Mouse (Mus musculus) E14TG2a.4 (cell line): ENCODE measurements at regions not wholly inside any gene's neighbourhood (a gene's known extent, or its start where the extent isn't known, plus 50 kb on each side); places are given as distances from the start of the nearest gene placed in this dataset.

Source experiments
- H3K27me3 ChIP-seq: 2 replicates; pipeline ENCODE4 v1.6.1; 2014; ENCODE audit warnings: low read length, control low read depth; ENCODE audit not compliant: insufficient read depth
- H3K36me3 ChIP-seq: 2 replicates; pipeline ENCODE4 v1.6.1; 2014; ENCODE audit warnings: low read length, control low read depth; ENCODE audit not compliant: insufficient read depth
- H3K4me1 ChIP-seq: replicated peaks from 2 replicates; pipeline ENCODE4 v1.6.1; 2014; ENCODE audit warnings: low read depth, low read length, control low read depth
- H3K4me3 ChIP-seq: replicated peaks from 2 replicates; pipeline ENCODE4 v1.5.1; 2014; ENCODE audit warnings: mild to moderate bottlenecking, low read length
- H3K9me3 ChIP-seq: 2 replicates; pipeline ENCODE4 v1.6.1; 2014; ENCODE audit warnings: low read length, control low read depth
- CTCF ChIP-seq: conservative IDR thresholded peaks from 2 replicates; pipeline ENCODE4 v1.5.1; 2014; ENCODE audit warnings: low read length
- NANOG ChIP-seq: IDR thresholded peaks from 2 replicates; pipeline ENCODE4 v1.6.1; 2014; ENCODE audit warnings: borderline replicate concordance, low read length, mixed read lengths
- POU5F1 ChIP-seq: IDR thresholded peaks from 2 replicates; pipeline ENCODE4 v1.6.1; 2014; ENCODE audit warnings: low read length, borderline replicate concordance

- no peaks in the 10 kb centered on the region for H3K27me3 ChIP-seq
- no peaks in the 10 kb centered on the region for H3K36me3 ChIP-seq
- no peaks in the 10 kb centered on the region for H3K4me1 ChIP-seq
- no peak overlapping the region for H3K4me3 ChIP-seq
- H3K9me3 ChIP-seq, result no peaks in the 10 kb centered on the region
- TF ChIP-seq NANOG, result no peak
- no peak for TF ChIP-seq POU5F1
- TF ChIP-seq CTCF, result no peak
Observed at GRCm38 (mm10) chr14:80990679-80991286, 1006.9 kb downstream of the Olfm4 start.

GRCm38 (mm10) chr14:80999030-80999429 lies 1015.1 kb downstream of the Olfm4 start:
- Histone ChIP-seq H3K9me3 (no peaks in the 10 kb centered on the region), H3K36me3 (no peaks in the 10 kb centered on the region), H3K4me1 (peaks cover 2% of the 10 kb centered on the region; the same call in 1 of the 2 replicates), H3K4me3 (no peak overlapping the region), H3K27me3 (no peaks in the 10 kb centered on the region)
- TF ChIP-seq POU5F1 (peak; percentile 91), NANOG (peak; percentile 83), CTCF (no peak)

GRCm38 (mm10) chr14:81013208-81013607 lies 1029.3 kb downstream of the Olfm4 start:
- Histone ChIP-seq H3K4me1 (no peaks in the 10 kb centered on the region), H3K27me3 (no peaks in the 10 kb centered on the region), H3K4me3 (no peak overlapping the region), H3K36me3 (no peaks in the 10 kb centered on the region), H3K9me3 (no peaks in the 10 kb centered on the region)
- TF ChIP-seq NANOG (no peak), CTCF (no peak), POU5F1 (no peak)

GRCm38 (mm10) chr14:81031475-81031874 lies 1047.6 kb downstream of the Olfm4 start:
- no peaks in the 10 kb centered on the region for H3K9me3 ChIP-seq
- TF ChIP-seq CTCF (no peak), NANOG (no peak), POU5F1 (no peak)
- no peaks in the 10 kb centered on the region for H3K36me3 ChIP-seq
- H3K27me3 ChIP-seq, result no peaks in the 10 kb centered on the region
- no peak overlapping the region for H3K4me3 ChIP-seq
- H3K4me1 ChIP-seq, result no peaks in the 10 kb centered on the region

GRCm38 (mm10) chr14:81037635-81038034 lies 1053.8 kb downstream of the Olfm4 start:
- TF ChIP-seq NANOG (no peak), CTCF (no peak), POU5F1 (no peak)
- no peaks in the 10 kb centered on the region for H3K27me3 ChIP-seq
- no peaks in the 10 kb centered on the region for H3K9me3 ChIP-seq
- no peak overlapping the region for H3K4me3 ChIP-seq
- H3K36me3 ChIP-seq, result no peaks in the 10 kb centered on the region
- no peaks in the 10 kb centered on the region for H3K4me1 ChIP-seq

GRCm38 (mm10) chr14:81038045-81038444 lies 1054.2 kb downstream of the Olfm4 start:
- Histone ChIP-seq H3K4me1 (no peaks in the 10 kb centered on the region), H3K9me3 (no peaks in the 10 kb centered on the region), H3K27me3 (no peaks in the 10 kb centered on the region), H3K36me3 (no peaks in the 10 kb centered on the region), H3K4me3 (no peak overlapping the region)
- TF ChIP-seq CTCF, result no peak
- TF ChIP-seq POU5F1, result no peak
- no peak for TF ChIP-seq NANOG
